Mouse (Mus musculus) frontal cortex, adult 2 months (tissue): ENCODE measurements at regions not wholly inside any gene's neighbourhood (a gene's known extent, or its start where the extent isn't known, plus 50 kb on each side); places are given as distances from the start of the nearest gene placed in this dataset.

ENCODE experiments used
- DNase-seq, 2 experiments: peaks; one replicate each; pipeline ENCODE4 v3.0.0; 2022; ENCODE audit warnings: low spot score in 1 of 2; ENCODE audit errors: extremely low spot score in 1 of 2

GRCm38 (mm10) chr19:52177088-52177791 lies 86.9 kb upstream of the Ins1 start:
- peak in 1 of 2 experiments; percentile 2 for DNase-seq

GRCm38 (mm10) chr19:52193813-52194212 lies 70.3 kb upstream of the Ins1 start:
- DNase-seq, result peak in 1 of 2 experiments; percentile 14

GRCm38 (mm10) chr19:52199545-52200284 lies 64.4 kb upstream of the Ins1 start:
- no peak for DNase-seq

- no peak for DNase-seq
Observed at GRCm38 (mm10) chr19:52207725-52208124, 56.4 kb upstream of the Ins1 start.
